Mouse (Mus musculus): ENCODE results near the gene Stxbp6.

- no peak for TF ChIP-seq MEF2A (IDR thresholded peaks at IDR 0.05; ENCODE audit: borderline replicate concordance, low read depth, low read length)
- TF ChIP-seq HCFC1 (IDR thresholded peaks at IDR 0.05; ENCODE audit: low read depth, low read length), result no peak
- TF ChIP-seq POLR2A (IDR thresholded peaks at IDR 0.05; ENCODE audit: low read depth, low read length), result no peak
- no peak for TF ChIP-seq BHLHE40 (IDR thresholded peaks at IDR 0.05; ENCODE audit: low read depth, low read length)
These were observed 72.5 kb downstream of the Stxbp6 start for GRCm38 (mm10) chr12:45001996-45002395.

Measured in CH12.LX (cell line).